Mouse (Mus musculus): ENCODE measurements around the gene D10Wsu102e. TPM values are rescaled to one million over a fixed set of nuclear protein-coding genes. Genes with fewer than 3 reads are reported as not detected.
A peak's percentile ranks its signal among the peaks of the same experiment; 100 is the strongest.

D10Wsu102e gene
- polyA plus RNA-seq (2014; fragmentation: Nextera tagmentation; extraction: Ambion mirVana) = 1.0 TPM in 2 replicates

- ATAC-seq (ENCODE audit: low FRiP score) = peak; percentile 99
Measured at GRCm38 (mm10) chr10:83359956-83360355, at the start of gene D10Wsu102e. D10Wsu102e (plus strand) TSS chr10:83360221.

DNA sequence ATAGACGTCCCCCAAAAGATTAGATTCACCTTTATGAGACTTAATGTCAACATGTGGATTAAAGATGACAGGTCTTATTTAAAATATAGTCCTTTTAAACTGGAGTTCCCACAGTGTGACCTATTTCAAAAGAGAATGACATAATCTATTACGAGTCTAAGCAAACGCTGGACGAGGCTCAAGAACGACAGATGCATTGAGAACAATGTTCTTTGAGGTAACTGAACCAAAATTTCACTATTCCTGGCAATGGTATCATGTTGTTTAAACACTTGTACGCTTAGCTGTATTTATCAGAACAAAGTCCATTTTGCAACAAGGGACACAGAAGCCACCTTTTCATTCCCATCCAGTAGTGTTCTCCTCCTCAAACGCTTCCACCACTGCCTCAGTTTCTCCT is 49.7 kb upstream of the D10Wsu102e start:
- Histone ChIP-seq H3K36me3 (ENCODE audit: control insufficient read depth, insufficient read depth, low read length) (no peaks in the 10 kb centered on the region), H3K4me3 (ENCODE audit: low read depth, low read length) (no peak overlapping the region), H3K27me3 (ENCODE audit: control insufficient read depth, insufficient read depth, low read length) (no peaks in the 10 kb centered on the region), H3K4me1 (ENCODE audit: control insufficient read depth, insufficient read depth, low read length) (no peaks in the 10 kb centered on the region), H3K27ac (ENCODE audit: low read depth, low read length) (no peak overlapping the region), H3K4me2 (no peak overlapping the region), H3K9ac (ENCODE audit: low read length) (no peak overlapping the region), H3K9me3 (ENCODE audit: control insufficient read depth, low read length) (no peaks in the 10 kb centered on the region)
- WGBS = 86% methylated on average over 7 of the region's 7 CpGs
- ATAC-seq (ENCODE audit: low FRiP score) (no peak), DNase-seq (ENCODE audit: low spot score, missing footprints) (no peak)

More at GRCm38 (mm10) chr10:83359956-83360355, at the start of gene D10Wsu102e:
- H3K4me3 ChIP-seq (ENCODE audit: low read depth, low read length) = peak within 1 kb of the TSS; percentile 90
- H3K4me1 ChIP-seq (ENCODE audit: control insufficient read depth, insufficient read depth, low read length) = peaks cover 9% of the 10 kb centered on the region; the same call in 1 of the 2 replicates
- peak within 1 kb of the TSS; percentile 72 for H3K4me2 ChIP-seq
- 1% methylated on average over 30 of the region's 30 CpGs for WGBS
- no peaks in the 10 kb centered on the region for H3K27me3 ChIP-seq (ENCODE audit: control insufficient read depth, insufficient read depth, low read length)
- peak; percentile 99 for DNase-seq (ENCODE audit: low spot score, missing footprints)
- no peaks in the 10 kb centered on the region for H3K9me3 ChIP-seq (ENCODE audit: control insufficient read depth, low read length)
- H3K36me3 ChIP-seq (ENCODE audit: control insufficient read depth, insufficient read depth, low read length) = peaks cover 10% of the 10 kb centered on the region
- H3K27ac ChIP-seq (ENCODE audit: low read depth, low read length) = peak within 1 kb of the TSS; percentile 44; the same call in 1 of the 2 replicates
- H3K9ac ChIP-seq (ENCODE audit: low read length) = peak within 1 kb of the TSS; percentile 87

- Histone ChIP-seq H3K27me3 (ENCODE audit: control insufficient read depth, insufficient read depth, low read length) (no peaks in the 10 kb centered on the region), H3K4me3 (ENCODE audit: low read depth, low read length) (no peak overlapping the region), H3K9me3 (ENCODE audit: control insufficient read depth, low read length) (no peaks in the 10 kb centered on the region), H3K4me2 (no peak overlapping the region), H3K36me3 (ENCODE audit: control insufficient read depth, insufficient read depth, low read length) (no peaks in the 10 kb centered on the region), H3K27ac (ENCODE audit: low read depth, low read length) (no peak overlapping the region), H3K4me1 (ENCODE audit: control insufficient read depth, insufficient read depth, low read length) (no peaks in the 10 kb centered on the region), H3K9ac (ENCODE audit: low read length) (no peak overlapping the region)
- no peak for ATAC-seq (ENCODE audit: low FRiP score)
- 84% methylated on average over 5 of the region's 5 CpGs for WGBS
- DNase-seq (ENCODE audit: low spot score, missing footprints) = no peak
Measured at GRCm38 (mm10) chr10:83313033-83313432, 47.0 kb upstream of the D10Wsu102e start.

DNA sequence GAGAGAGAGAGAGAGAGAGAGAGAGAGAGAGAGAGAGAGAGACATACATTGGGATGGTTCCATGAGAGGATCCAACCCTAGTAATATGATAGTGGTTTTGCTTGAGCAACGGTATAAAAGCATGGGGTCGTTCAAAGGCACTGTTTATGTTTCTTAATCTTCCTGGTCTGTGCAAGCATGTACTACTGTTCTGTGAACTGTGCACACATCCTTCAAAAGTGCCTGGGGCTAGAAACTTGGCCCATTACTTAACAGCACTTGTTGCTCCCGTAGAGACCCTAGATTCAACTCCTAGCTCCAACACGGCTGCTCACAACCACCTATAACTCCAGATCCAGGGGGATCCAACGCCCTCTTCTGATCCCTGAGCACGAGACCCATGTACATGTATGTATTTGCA is 39.6 kb upstream of the D10Wsu102e start:
- Histone ChIP-seq H3K36me3 (ENCODE audit: control insufficient read depth, insufficient read depth, low read length) (no peaks in the 10 kb centered on the region), H3K9me3 (ENCODE audit: control insufficient read depth, low read length) (no peaks in the 10 kb centered on the region), H3K4me1 (ENCODE audit: control insufficient read depth, insufficient read depth, low read length) (no peaks in the 10 kb centered on the region), H3K27me3 (ENCODE audit: control insufficient read depth, insufficient read depth, low read length) (no peaks in the 10 kb centered on the region), H3K4me2 (no peak overlapping the region), H3K4me3 (ENCODE audit: low read depth, low read length) (no peak overlapping the region), H3K27ac (ENCODE audit: low read depth, low read length) (no peak overlapping the region), H3K9ac (ENCODE audit: low read length) (no peak overlapping the region)
- WGBS = 90% methylated on average over 6 of the region's 6 CpGs
- DNase-seq (ENCODE audit: low spot score, missing footprints) (no peak), ATAC-seq (ENCODE audit: low FRiP score) (no peak)

- H3K27me3 ChIP-seq (ENCODE audit: control insufficient read depth, insufficient read depth, low read length) = no peaks in the 10 kb centered on the region
- ATAC-seq (ENCODE audit: low FRiP score) (no peak), DNase-seq (ENCODE audit: low spot score, missing footprints) (no peak)
- H3K4me3 ChIP-seq (ENCODE audit: low read depth, low read length) = no peak overlapping the region
- H3K9ac ChIP-seq (ENCODE audit: low read length) = no peak overlapping the region
- H3K4me1 ChIP-seq (ENCODE audit: control insufficient read depth, insufficient read depth, low read length) = no peaks in the 10 kb centered on the region
- H3K27ac ChIP-seq (ENCODE audit: low read depth, low read length) = no peak overlapping the region
- no peaks in the 10 kb centered on the region for H3K9me3 ChIP-seq (ENCODE audit: control insufficient read depth, low read length)
- H3K4me2 ChIP-seq = no peak overlapping the region
- H3K36me3 ChIP-seq (ENCODE audit: control insufficient read depth, insufficient read depth, low read length) = no peaks in the 10 kb centered on the region
- WGBS = 91% methylated on average over 7 of the region's 7 CpGs
Measured at GRCm38 (mm10) chr10:83320870-83321269, 39.2 kb upstream of the D10Wsu102e start.

GRCm38 (mm10) chr10:83321528-83321927 is 38.5 kb upstream of the D10Wsu102e start:
- H3K9me3 ChIP-seq (ENCODE audit: control insufficient read depth, low read length) = no peaks in the 10 kb centered on the region
- no peaks in the 10 kb centered on the region for H3K36me3 ChIP-seq (ENCODE audit: control insufficient read depth, insufficient read depth, low read length)
- ATAC-seq (ENCODE audit: low FRiP score) = no peak
- no peaks in the 10 kb centered on the region for H3K4me1 ChIP-seq (ENCODE audit: control insufficient read depth, insufficient read depth, low read length)
- 38% methylated on average over 6 of the region's 6 CpGs for WGBS
- DNase-seq (ENCODE audit: low spot score, missing footprints) = no peak
- no peaks in the 10 kb centered on the region for H3K27me3 ChIP-seq (ENCODE audit: control insufficient read depth, insufficient read depth, low read length)
- H3K4me3 ChIP-seq (ENCODE audit: low read depth, low read length) = no peak overlapping the region
- no peak overlapping the region for H3K4me2 ChIP-seq
- H3K27ac ChIP-seq (ENCODE audit: low read depth, low read length) = no peak overlapping the region
- no peak overlapping the region for H3K9ac ChIP-seq (ENCODE audit: low read length)

- no peak overlapping the region for H3K4me3 ChIP-seq (ENCODE audit: low read depth, low read length)
- 43% methylated on average over 7 of the region's 7 CpGs for WGBS
- H3K27me3 ChIP-seq (ENCODE audit: control insufficient read depth, insufficient read depth, low read length) = no peaks in the 10 kb centered on the region
- H3K9me3 ChIP-seq (ENCODE audit: control insufficient read depth, low read length) = no peaks in the 10 kb centered on the region
- no peaks in the 10 kb centered on the region for H3K4me1 ChIP-seq (ENCODE audit: control insufficient read depth, insufficient read depth, low read length)
- DNase-seq (ENCODE audit: low spot score, missing footprints) (no peak), ATAC-seq (ENCODE audit: low FRiP score) (no peak)
- no peaks in the 10 kb centered on the region for H3K36me3 ChIP-seq (ENCODE audit: control insufficient read depth, insufficient read depth, low read length)
- no peak overlapping the region for H3K27ac ChIP-seq (ENCODE audit: low read depth, low read length)
- H3K9ac ChIP-seq (ENCODE audit: low read length) = no peak overlapping the region
- no peak overlapping the region for H3K4me2 ChIP-seq
Measured at GRCm38 (mm10) chr10:83322551-83323100, 37.4 kb upstream of the D10Wsu102e start.

GRCm38 (mm10) chr10:83324871-83325270 is 35.1 kb upstream of the D10Wsu102e start:
- no peak overlapping the region for H3K27ac ChIP-seq (ENCODE audit: low read depth, low read length)
- no peak for DNase-seq (ENCODE audit: low spot score, missing footprints)
- 75% methylated on average over 3 of the region's 3 CpGs for WGBS
- no peaks in the 10 kb centered on the region for H3K9me3 ChIP-seq (ENCODE audit: control insufficient read depth, low read length)
- no peak overlapping the region for H3K4me3 ChIP-seq (ENCODE audit: low read depth, low read length)
- H3K36me3 ChIP-seq (ENCODE audit: control insufficient read depth, insufficient read depth, low read length) = no peaks in the 10 kb centered on the region
- no peaks in the 10 kb centered on the region for H3K4me1 ChIP-seq (ENCODE audit: control insufficient read depth, insufficient read depth, low read length)
- no peak overlapping the region for H3K4me2 ChIP-seq
- ATAC-seq (ENCODE audit: low FRiP score) = no peak
- no peaks in the 10 kb centered on the region for H3K27me3 ChIP-seq (ENCODE audit: control insufficient read depth, insufficient read depth, low read length)
- no peak overlapping the region for H3K9ac ChIP-seq (ENCODE audit: low read length)

- Histone ChIP-seq H3K9ac (ENCODE audit: low read length) (no peak overlapping the region), H3K4me2 (no peak overlapping the region)
- WGBS = 93% methylated on average over 1 of the region's 1 CpGs
Measured at GRCm38 (mm10) chr10:83325903-83326302, 34.1 kb upstream of the D10Wsu102e start.

More at GRCm38 (mm10) chr10:83325903-83326302, 34.1 kb upstream of the D10Wsu102e start:
- no peaks in the 10 kb centered on the region for H3K4me1 ChIP-seq (ENCODE audit: control insufficient read depth, insufficient read depth, low read length)
- no peak overlapping the region for H3K27ac ChIP-seq (ENCODE audit: low read depth, low read length)
- no peaks in the 10 kb centered on the region for H3K36me3 ChIP-seq (ENCODE audit: control insufficient read depth, insufficient read depth, low read length)
- DNase-seq (ENCODE audit: low spot score, missing footprints) (no peak), ATAC-seq (ENCODE audit: low FRiP score) (no peak)
- no peaks in the 10 kb centered on the region for H3K27me3 ChIP-seq (ENCODE audit: control insufficient read depth, insufficient read depth, low read length)
- no peaks in the 10 kb centered on the region for H3K9me3 ChIP-seq (ENCODE audit: control insufficient read depth, low read length)
- H3K4me3 ChIP-seq (ENCODE audit: low read depth, low read length) = no peak overlapping the region
